Mouse (Mus musculus) left cerebral cortex, adult 18-20 months (tissue): ENCODE results near the gene Htra1. TPM values are rescaled to one million over a fixed set of nuclear protein-coding genes. Genes with fewer than 3 reads are reported as not detected.
A peak's percentile ranks its signal among the peaks of the same experiment; 100 is the strongest.

ENCODE experiments used
- DNase-seq, 2 experiments: peaks; one replicate each; pipeline ENCODE4 v3.0.0; 2021 to 2022; ENCODE audit warnings: low spot score in 2 of 2, mixed read lengths in 1 of 2
- total RNA-seq, 2 experiments: library from RNA; stranded (reverse); gene quantifications; 2 replicates each; pipeline ENCODE4 v1.2.3; 2021

Gene Htra1
- total RNA-seq, 2 experiments from 2014 or later: 179 to 186 TPM

- DNase-seq: peak; percentile 35 to 36
Observed at GRCm38 (mm10) chr7:130965909-130966365, 30.0 kb downstream of the Htra1 start.

- no peak for DNase-seq
Observed at GRCm38 (mm10) chr7:130966451-130966850, 30.5 kb downstream of the Htra1 start.

- no peak for DNase-seq
Observed at GRCm38 (mm10) chr7:130966876-130967275, 31.0 kb downstream of the Htra1 start.

- DNase-seq: no peak
Observed at GRCm38 (mm10) chr7:130967901-130968300, 32.0 kb downstream of the Htra1 start.

GRCm38 (mm10) chr7:130968537-130968936 lies 32.6 kb downstream of the Htra1 start:
- DNase-seq: no peak

- DNase-seq: no peak
Observed at GRCm38 (mm10) chr7:130969076-130969475, 33.2 kb downstream of the Htra1 start.

GRCm38 (mm10) chr7:130969507-130969906 lies 33.6 kb downstream of the Htra1 start:
- no peak for DNase-seq

GRCm38 (mm10) chr7:130972767-130973166 lies 36.9 kb downstream of the Htra1 start:
- no peak for DNase-seq

- DNase-seq: no peak
Observed at GRCm38 (mm10) chr7:130976305-130976935, 40.5 kb downstream of the Htra1 start.

GRCm38 (mm10) chr7:130977794-130978521 lies 42.0 kb downstream of the Htra1 start:
- DNase-seq: peak; percentile 58 to 64

GRCm38 (mm10) chr7:130978545-130978944 lies 42.6 kb downstream of the Htra1 start:
- no peak for DNase-seq

- DNase-seq: no peak
Observed at GRCm38 (mm10) chr7:130980130-130980529, 44.2 kb downstream of the Htra1 start.

GRCm38 (mm10) chr7:130982371-130982770 lies 46.5 kb downstream of the Htra1 start:
- no peak for DNase-seq

- DNase-seq: no peak
Observed at GRCm38 (mm10) chr7:130982881-130983280, 47.0 kb downstream of the Htra1 start.

GRCm38 (mm10) chr7:130984294-130984693 lies 48.4 kb downstream of the Htra1 start:
- DNase-seq: no peak

- no peak for DNase-seq
Observed at GRCm38 (mm10) chr7:130985193-130985592, 49.3 kb downstream of the Htra1 start.

GRCm38 (mm10) chr7:130985716-130986115 lies 49.8 kb downstream of the Htra1 start:
- no peak for DNase-seq

- no peak for DNase-seq
Observed at GRCm38 (mm10) chr7:130988146-130988545, 52.2 kb downstream of the Htra1 start.

GRCm38 (mm10) chr7:130989371-130989770 lies 53.5 kb downstream of the Htra1 start:
- no peak for DNase-seq

GRCm38 (mm10) chr7:130991174-130991789 lies 55.4 kb downstream of the Htra1 start:
- no peak for DNase-seq

- DNase-seq: no peak
Observed at GRCm38 (mm10) chr7:130993907-130994306, 58.0 kb downstream of the Htra1 start.
